Mouse (Mus musculus): ENCODE measurements around the gene Scn4a. TPM values are rescaled to one million over a fixed set of nuclear protein-coding genes. Genes with fewer than 3 reads are reported as not detected.
A peak's percentile ranks its signal among the peaks of the same experiment; 100 is the strongest.

Gene Scn4a
- total and polyA plus RNA-seq, 3 experiments = 0.05 TPM; not detected in 2

- no peak for TF ChIP-seq GATA1 (IDR thresholded peaks at IDR 0.05; ENCODE audit: borderline replicate concordance, low read length)
- no peak for TF ChIP-seq POLR2AphosphoS5 (IDR thresholded peaks at IDR 0.05; ENCODE audit: insufficient replicate concordance, low read depth, low read length)
- TF ChIP-seq CTCF (IDR thresholded peaks at IDR 0.05; ENCODE audit: low read depth, low read length) = no peak
- TF ChIP-seq TAL1 (conservative IDR thresholded peaks at IDR 0.05; ENCODE audit: low read depth, low read length) = no peak
- no peak for TF ChIP-seq GATA2 (IDR thresholded peaks at IDR 0.05; ENCODE audit: borderline replicate concordance, low read depth, low read length)
- Histone ChIP-seq H3K4me3 (ENCODE audit: low read depth, low read length) (no peak overlapping the region), H3K9me3 (replicated peaks) (no peaks in the 10 kb centered on the region), H3K27me3 (ENCODE audit: insufficient read depth, low read length) (peaks cover 42% of the 10 kb centered on the region), H3K4me1 (ENCODE audit: insufficient read depth, low read depth, low read length) (peaks cover 7% of the 10 kb centered on the region), H3K36me3 (replicated peaks) (no peaks in the 10 kb centered on the region)
- ATAC-seq (ENCODE audit: extremely low read depth, insufficient number of reproducible peaks, low FRiP score, poor library complexity, severe bottlenecking) (no peak), DNase-seq (ENCODE audit: low spot score) (no peak)
These were observed 24.0 kb downstream of the Scn4a start for GRCm38 (mm10) chr11:106329128-106329527.

GRCm38 (mm10) chr11:106328521-106328920 is 24.6 kb downstream of the Scn4a start:
- TF ChIP-seq TAL1 (conservative IDR thresholded peaks at IDR 0.05; ENCODE audit: low read depth, low read length) = no peak
- TF ChIP-seq POLR2AphosphoS5 (IDR thresholded peaks at IDR 0.05; ENCODE audit: insufficient replicate concordance, low read depth, low read length) = no peak
- TF ChIP-seq GATA2 (IDR thresholded peaks at IDR 0.05; ENCODE audit: borderline replicate concordance, low read depth, low read length) = no peak
- TF ChIP-seq GATA1 (IDR thresholded peaks at IDR 0.05; ENCODE audit: borderline replicate concordance, low read length) = no peak
- no peak for TF ChIP-seq CTCF (IDR thresholded peaks at IDR 0.05; ENCODE audit: low read depth, low read length)
- DNase-seq (ENCODE audit: low spot score) = no peak
- H3K9me3 ChIP-seq (replicated peaks) = no peaks in the 10 kb centered on the region
- H3K4me3 ChIP-seq (ENCODE audit: low read depth, low read length) = no peak overlapping the region
- no peaks in the 10 kb centered on the region for H3K36me3 ChIP-seq (replicated peaks)
- ATAC-seq (ENCODE audit: extremely low read depth, insufficient number of reproducible peaks, low FRiP score, poor library complexity, severe bottlenecking) = no peak
- H3K4me1 ChIP-seq (ENCODE audit: insufficient read depth, low read depth, low read length) = peaks cover 7% of the 10 kb centered on the region
- peaks cover 45% of the 10 kb centered on the region for H3K27me3 ChIP-seq (ENCODE audit: insufficient read depth, low read length)

- no peak for DNase-seq (ENCODE audit: low spot score)
- Histone ChIP-seq H3K9me3 (replicated peaks) (no peaks in the 10 kb centered on the region), H3K36me3 (replicated peaks) (no peaks in the 10 kb centered on the region), H3K4me3 (ENCODE audit: low read depth, low read length) (no peak overlapping the region), H3K4me1 (ENCODE audit: insufficient read depth, low read depth, low read length) (peaks cover 7% of the 10 kb centered on the region), H3K27me3 (ENCODE audit: insufficient read depth, low read length) (peaks cover 50% of the 10 kb centered on the region)
- no peak for ATAC-seq (ENCODE audit: extremely low read depth, insufficient number of reproducible peaks, low FRiP score, poor library complexity, severe bottlenecking)
- no peak for TF ChIP-seq TAL1 (conservative IDR thresholded peaks at IDR 0.05; ENCODE audit: low read depth, low read length)
- no peak for TF ChIP-seq GATA1 (IDR thresholded peaks at IDR 0.05; ENCODE audit: borderline replicate concordance, low read length)
- TF ChIP-seq GATA2 (IDR thresholded peaks at IDR 0.05; ENCODE audit: borderline replicate concordance, low read depth, low read length) = no peak
These were observed 26.6 kb downstream of the Scn4a start for GRCm38 (mm10) chr11:106326475-106326874.

- Histone ChIP-seq H3K36me3 (replicated peaks) (no peaks in the 10 kb centered on the region), H3K4me3 (ENCODE audit: low read depth, low read length) (no peak overlapping the region), H3K27me3 (ENCODE audit: insufficient read depth, low read length) (peaks cover 53% of the 10 kb centered on the region), H3K9me3 (replicated peaks) (no peaks in the 10 kb centered on the region), H3K4me1 (ENCODE audit: insufficient read depth, low read depth, low read length) (peaks cover 7% of the 10 kb centered on the region)
- ATAC-seq (ENCODE audit: extremely low read depth, insufficient number of reproducible peaks, low FRiP score, poor library complexity, severe bottlenecking) (no peak), DNase-seq (ENCODE audit: low spot score) (peak; percentile 26)
- TF ChIP-seq GATA2 (IDR thresholded peaks at IDR 0.05; ENCODE audit: borderline replicate concordance, low read depth, low read length) (no peak), CTCF (IDR thresholded peaks at IDR 0.05; ENCODE audit: low read depth, low read length) (no peak), TAL1 (conservative IDR thresholded peaks at IDR 0.05; ENCODE audit: low read depth, low read length) (no peak), POLR2AphosphoS5 (IDR thresholded peaks at IDR 0.05; ENCODE audit: insufficient replicate concordance, low read depth, low read length) (no peak), GATA1 (IDR thresholded peaks at IDR 0.05; ENCODE audit: borderline replicate concordance, low read length) (no peak)
These were observed 27.4 kb downstream of the Scn4a start for GRCm38 (mm10) chr11:106325566-106326206.

- no peak overlapping the region for H3K4me3 ChIP-seq (ENCODE audit: low read depth, low read length)
- H3K36me3 ChIP-seq (replicated peaks) = no peaks in the 10 kb centered on the region
- H3K4me1 ChIP-seq (ENCODE audit: insufficient read depth, low read depth, low read length) = peaks cover 7% of the 10 kb centered on the region
- H3K9me3 ChIP-seq (replicated peaks) = no peaks in the 10 kb centered on the region
- DNase-seq (ENCODE audit: low spot score) (no peak), ATAC-seq (ENCODE audit: extremely low read depth, insufficient number of reproducible peaks, low FRiP score, poor library complexity, severe bottlenecking) (no peak)
- peaks cover 57% of the 10 kb centered on the region for H3K27me3 ChIP-seq (ENCODE audit: insufficient read depth, low read length)
- TF ChIP-seq CTCF (IDR thresholded peaks at IDR 0.05; ENCODE audit: low read depth, low read length) (no peak), TAL1 (conservative IDR thresholded peaks at IDR 0.05; ENCODE audit: low read depth, low read length) (no peak), POLR2AphosphoS5 (IDR thresholded peaks at IDR 0.05; ENCODE audit: insufficient replicate concordance, low read depth, low read length) (no peak), GATA2 (IDR thresholded peaks at IDR 0.05; ENCODE audit: borderline replicate concordance, low read depth, low read length) (no peak), GATA1 (IDR thresholded peaks at IDR 0.05; ENCODE audit: borderline replicate concordance, low read length) (no peak)
These were observed 28.2 kb downstream of the Scn4a start for GRCm38 (mm10) chr11:106324858-106325257.

- H3K4me1 ChIP-seq (ENCODE audit: insufficient read depth, low read depth, low read length) = peaks cover 6% of the 10 kb centered on the region; the same call in 1 of the 2 replicates
- DNase-seq (ENCODE audit: low spot score) = no peak
- H3K4me3 ChIP-seq (ENCODE audit: low read depth, low read length) = no peak overlapping the region
- H3K9me3 ChIP-seq (replicated peaks) = no peaks in the 10 kb centered on the region
- no peaks in the 10 kb centered on the region for H3K36me3 ChIP-seq (replicated peaks)
- no peak for ATAC-seq (ENCODE audit: extremely low read depth, insufficient number of reproducible peaks, low FRiP score, poor library complexity, severe bottlenecking)
- peaks cover 55% of the 10 kb centered on the region for H3K27me3 ChIP-seq (ENCODE audit: insufficient read depth, low read length)
- TF ChIP-seq CTCF (IDR thresholded peaks at IDR 0.05; ENCODE audit: low read depth, low read length) (no peak), GATA1 (IDR thresholded peaks at IDR 0.05; ENCODE audit: borderline replicate concordance, low read length) (no peak), TAL1 (conservative IDR thresholded peaks at IDR 0.05; ENCODE audit: low read depth, low read length) (no peak), GATA2 (IDR thresholded peaks at IDR 0.05; ENCODE audit: borderline replicate concordance, low read depth, low read length) (no peak), POLR2AphosphoS5 (IDR thresholded peaks at IDR 0.05; ENCODE audit: insufficient replicate concordance, low read depth, low read length) (no peak)
These were observed 34.4 kb downstream of the Scn4a start for GRCm38 (mm10) chr11:106318406-106319366.
